Mouse (Mus musculus) gastrocnemius, postnatal 25 days (tissue): ENCODE data around the gene Ldb1. TPM values are rescaled to one million over a fixed set of nuclear protein-coding genes. Genes with fewer than 3 reads are reported as not detected.
A peak's percentile ranks its signal among the peaks of the same experiment; 100 is the strongest.

Experiments used
- DNase-seq: peaks from one replicate; pipeline ENCODE4 v3.0.0; 2022
- total RNA-seq, 2 experiments: library from RNA; stranded (reverse); gene quantifications; 1 replicate in 1 of 2; 2 replicates in 1 of 2; pipeline ENCODE4 v1.2.3; 2021

Gene Ldb1
- total RNA-seq, 2 experiments from 2014 or later: 15.5 to 16.5 TPM

GRCm38 (mm10) chr19:46044271-46044992 lies 582 bp downstream of the Ldb1 start, which contains the start of gene Pprc1:
Pprc1 (plus strand) TSS chr19:46044886.
- DNase-seq: peak; percentile 70

GRCm38 (mm10) chr19:46043380-46043779 lies 1.6 kb downstream of the Ldb1 start:
- peak; percentile 46 for DNase-seq

GRCm38 (mm10) chr19:46042476-46043011 lies 2.5 kb downstream of the Ldb1 start:
- no peak for DNase-seq

- DNase-seq: peak; percentile 72
Observed at GRCm38 (mm10) chr19:46041933-46042475, 3.0 kb downstream of the Ldb1 start.

- DNase-seq: no peak
Observed at GRCm38 (mm10) chr19:46041299-46041932, 3.6 kb downstream of the Ldb1 start.

GRCm38 (mm10) chr19:46040149-46040902 lies 4.7 kb downstream of the Ldb1 start:
- DNase-seq: no peak

GRCm38 (mm10) chr19:46039478-46039877 lies 5.5 kb downstream of the Ldb1 start:
- DNase-seq: peak; percentile 92

GRCm38 (mm10) chr19:46038851-46039260 lies 6.2 kb downstream of the Ldb1 start:
- DNase-seq: no peak

- DNase-seq: no peak
Observed at GRCm38 (mm10) chr19:46037925-46038850, 6.8 kb downstream of the Ldb1 start.

- DNase-seq: no peak
Observed at GRCm38 (mm10) chr19:46037243-46037924, 7.6 kb downstream of the Ldb1 start.

- DNase-seq: no peak
Observed at GRCm38 (mm10) chr19:46036477-46037242, 8.4 kb downstream of the Ldb1 start.

GRCm38 (mm10) chr19:46035971-46036370 lies 9.0 kb downstream of the Ldb1 start:
- no peak for DNase-seq

GRCm38 (mm10) chr19:46033911-46034310 lies 11.1 kb downstream of the Ldb1 start:
- no peak for DNase-seq

GRCm38 (mm10) chr19:46032731-46033510 lies 12.1 kb downstream of the Ldb1 start:
- DNase-seq: no peak

- no peak for DNase-seq
Observed at GRCm38 (mm10) chr19:46031689-46032432, 13.2 kb downstream of the Ldb1 start.

- DNase-seq: no peak
Observed at GRCm38 (mm10) chr19:46030196-46030983, 14.6 kb downstream of the Ldb1 start.

GRCm38 (mm10) chr19:46029652-46030051 lies 15.4 kb downstream of the Ldb1 start:
- DNase-seq: no peak
